ENCODE assay signal across 8 mouse cellular contexts in genomic region chr7:111082822-111083732, GRCm38 (mm10). TPM values are rescaled to one million over a fixed set of nuclear protein-coding genes. Genes with fewer than 3 reads are reported as not detected.
DNase-seq lines count a peak whose midpoint lies in the region; ATAC-seq and TF ChIP-seq lines count a peak whose summit lies in the region.

Gene Eif4g2, minus strand, starts transcription at chr7:111083030.

- H3K9ac ChIP-seq in kidney, embryonic 14.5 days (ENCODE audit: low read depth, low read length) = peak within 1 kb of the TSS; percentile 100
- peak within 1 kb of the TSS; percentile 98 for H3K9ac ChIP-seq in limb, embryonic 15.5 days

- H3K36me3 ChIP-seq in kidney, embryonic 14.5 days (ENCODE audit: control insufficient read depth, insufficient read depth, low read length) = peaks cover 36% of the 10 kb centered on the region
- peaks cover 30% of the 10 kb centered on the region for H3K36me3 ChIP-seq in limb, embryonic 15.5 days

- peak; percentile 72 for TF ChIP-seq POLR2A in bone marrow macrophage, adult 2 months (IDR thresholded peaks at IDR 0.05; ENCODE audit: borderline replicate concordance, low read depth, low read length)
- peak; percentile 98 for TF ChIP-seq POLR2A in embryonic fibroblast, embryonic 13.5 days (IDR thresholded peaks at IDR 0.05; ENCODE audit: low read depth, low read length)

- H3K4me3 ChIP-seq in bone marrow macrophage, adult 2 months (ENCODE audit: insufficient read depth, low read length) = peak within 1 kb of the TSS; percentile 74
- peak within 1 kb of the TSS; percentile 94 for H3K4me3 ChIP-seq in embryonic fibroblast, embryonic 13.5 days (ENCODE audit: insufficient read depth, low read length)
- H3K4me3 ChIP-seq in kidney, embryonic 14.5 days (ENCODE audit: low read length) = peak within 1 kb of the TSS; percentile 98
- H3K4me3 ChIP-seq in limb, embryonic 15.5 days = peak within 1 kb of the TSS; percentile 85

- WGBS in kidney, embryonic 14.5 days = under 1% methylated on average over 65 of the region's 70 CpGs
- under 1% methylated on average over 70 of the region's 70 CpGs for WGBS in limb, embryonic 15.5 days

- H3K4me2 ChIP-seq in kidney, embryonic 14.5 days (replicated peaks; ENCODE audit: low read depth, low read length) = peak within 1 kb of the TSS; percentile 57
- peak within 1 kb of the TSS; percentile 62 for H3K4me2 ChIP-seq in limb, embryonic 15.5 days

- DNase-seq in A20 (ENCODE audit: low read depth, low spot score) = peak; percentile 99
- peak; percentile 99 for DNase-seq in heart, adult 9 months (ENCODE audit: low spot score in 2 of 2)
- DNase-seq in monocyte, adult 2 months (ENCODE audit: low read depth in 1 of 2, low spot score in 2 of 2) = peak; percentile 98
- DNase-seq in spleen, postnatal 36 days (ENCODE audit: low spot score in 2 of 2) = peak; percentile 99 to 100

- peaks cover 9% of the 10 kb centered on the region for H3K4me1 ChIP-seq in bone marrow macrophage, adult 2 months (ENCODE audit: control insufficient read depth, insufficient read depth, low read length)
- no peaks in the 10 kb centered on the region for H3K4me1 ChIP-seq in embryonic fibroblast, embryonic 13.5 days (ENCODE audit: control insufficient read depth, insufficient read depth, low read length)
- H3K4me1 ChIP-seq in kidney, embryonic 14.5 days (ENCODE audit: control insufficient read depth, insufficient read depth, low read length) = peaks cover 17% of the 10 kb centered on the region; the same call in 1 of the 2 replicates
- peaks cover 20% of the 10 kb centered on the region for H3K4me1 ChIP-seq in limb, embryonic 15.5 days

- no peaks in the 10 kb centered on the region for H3K27me3 ChIP-seq in kidney, embryonic 14.5 days (ENCODE audit: control insufficient read depth, insufficient read depth, low read length)
- H3K27me3 ChIP-seq in limb, embryonic 15.5 days = no peaks in the 10 kb centered on the region

- TF ChIP-seq CTCF in bone marrow macrophage, adult 2 months (IDR thresholded peaks at IDR 0.05; ENCODE audit: low read depth, low read length) = no peak
- no peak for TF ChIP-seq CTCF in embryonic fibroblast, embryonic 13.5 days (IDR thresholded peaks at IDR 0.05; ENCODE audit: borderline replicate concordance, insufficient read depth, low read length)

- peak; percentile 99 for ATAC-seq in kidney, embryonic 14.5 days (ENCODE audit: low FRiP score, low TSS enrichment)
- ATAC-seq in limb, embryonic 15.5 days (ENCODE audit: insufficient number of reproducible peaks, low FRiP score, low TSS enrichment, low read depth) = peak; percentile 100

- peak within 1 kb of the TSS; percentile 95 for H3K27ac ChIP-seq in bone marrow macrophage, adult 2 months (ENCODE audit: insufficient read depth, low read depth, low read length)
- peak within 1 kb of the TSS; percentile 99 for H3K27ac ChIP-seq in embryonic fibroblast, embryonic 13.5 days (ENCODE audit: insufficient read depth, low read length)
- peak within 1 kb of the TSS; percentile 100 for H3K27ac ChIP-seq in kidney, embryonic 14.5 days (ENCODE audit: low read depth, low read length)
- peak within 1 kb of the TSS; percentile 99 for H3K27ac ChIP-seq in limb, embryonic 15.5 days

- H3K9me3 ChIP-seq in kidney, embryonic 14.5 days (ENCODE audit: control insufficient read depth, low read length) = no peaks in the 10 kb centered on the region
- no peaks in the 10 kb centered on the region for H3K9me3 ChIP-seq in limb, embryonic 15.5 days

RNA-seq across cellular contexts. Expression of gene Eif4g2, which starts in this region (rescaled TPM):
- 343 and 428 TPM in 2 replicates for polyA plus RNA-seq in bone marrow macrophage, adult 2 months (2012; ENCODE audit: insufficient read depth, insufficient read length, missing spikeins)
- 1,344 and 1,778 TPM in 2 replicates for polyA plus RNA-seq in embryonic fibroblast, embryonic 13.5 days (2011; ENCODE audit: insufficient read length, low read depth, missing spikeins)
- 596 and 1,074 TPM in 2 replicates for polyA plus RNA-seq in kidney, embryonic 14.5 days (2014; fragmentation: Nextera tagmentation; extraction: Ambion mirVana)
- 697 and 725 TPM in 2 replicates for polyA plus RNA-seq in limb, embryonic 15.5 days (2015; fragmentation: Nextera tagmentation; extraction: Ambion mirVana)

Comparison
In these comparisons a context has a peak if more than half of its experiments do, and no peak if none do; other contexts are left out.
1. Peak in every context shown above with its lines: DNase-seq, ATAC-seq, H3K4me3 ChIP-seq and H3K27ac ChIP-seq.